Mouse (Mus musculus) left cerebral cortex, postnatal 36 days (tissue): Measurements from ENCODE around the gene Pld1. TPM values are rescaled to one million over a fixed set of nuclear protein-coding genes. Genes with fewer than 3 reads are reported as not detected.

Experiments
- DNase-seq, 2 experiments: peaks; one replicate each; pipeline ENCODE4 v3.0.0; 2021 to 2022; ENCODE audit warnings: low spot score in 2 of 2, mixed read lengths in 1 of 2
- intact Hi-C: fragments of 180-260 bp; cut with DNase I; formaldehyde crosslinking; loops from one replicate; pipeline ENCODE4 v1.15.1; 2025
- total RNA-seq, 2 experiments: library from RNA; stranded (reverse); gene quantifications; 2 replicates each; pipeline ENCODE4 v1.2.3; 2021

Gene Pld1
- total RNA-seq: 10 to 100 TPM in 1 of 2 experiments, 1 to 10 TPM in 1; 6.9 to 13.7 TPM

DNA sequence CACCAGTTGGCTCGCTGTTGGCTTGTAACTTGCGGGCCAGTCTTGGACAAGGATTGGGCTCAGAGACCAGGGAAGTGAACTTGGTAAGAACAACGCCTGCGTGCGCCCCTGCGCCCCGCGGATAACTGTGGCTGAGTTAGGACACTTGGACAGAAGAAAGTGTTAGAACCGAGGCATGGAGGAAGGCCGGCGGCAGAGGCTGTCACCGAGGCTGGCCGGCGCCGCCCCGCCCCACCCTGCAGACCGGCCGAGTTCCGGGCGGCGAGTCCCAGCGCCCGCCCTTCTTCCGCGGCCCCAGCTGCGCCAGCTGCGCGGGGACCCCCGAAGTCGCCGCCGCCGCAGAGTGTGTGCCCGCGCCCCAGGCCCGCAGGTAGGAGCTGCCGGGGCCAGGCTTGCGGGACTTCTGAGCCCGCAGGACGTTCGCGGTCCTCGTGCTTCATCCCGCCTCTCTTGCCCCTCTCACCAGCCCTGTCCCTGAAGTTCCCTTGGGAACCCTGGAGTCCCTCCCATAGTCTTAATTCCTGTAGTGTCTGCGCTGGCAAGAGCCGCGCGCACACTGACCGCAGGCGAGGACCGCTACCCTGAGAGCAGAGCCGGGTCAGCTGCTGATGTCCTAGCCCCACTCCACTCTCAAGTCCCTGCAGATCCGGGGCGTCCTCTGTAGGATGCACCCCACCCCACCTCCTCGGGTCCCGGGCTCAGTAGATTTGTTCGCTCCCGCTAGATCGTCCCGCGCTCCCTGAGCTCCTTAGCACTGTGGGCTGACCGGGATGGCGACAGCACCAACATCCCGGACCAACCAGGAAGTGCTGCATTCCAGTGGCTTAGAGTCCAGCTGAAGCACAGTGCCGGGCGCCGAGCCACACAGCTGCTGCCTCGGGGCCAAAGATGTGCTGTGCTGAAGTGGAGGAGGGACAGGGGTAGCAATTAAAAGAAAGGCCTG, at the start of gene Pld1:
Gene Pld1, plus strand, starts transcription at position 315 of the 943 bp plus-strand sequence.
- intact Hi-C loops: no loop called here
- DNase-seq: peak; percentile 48 to 56

DNA sequence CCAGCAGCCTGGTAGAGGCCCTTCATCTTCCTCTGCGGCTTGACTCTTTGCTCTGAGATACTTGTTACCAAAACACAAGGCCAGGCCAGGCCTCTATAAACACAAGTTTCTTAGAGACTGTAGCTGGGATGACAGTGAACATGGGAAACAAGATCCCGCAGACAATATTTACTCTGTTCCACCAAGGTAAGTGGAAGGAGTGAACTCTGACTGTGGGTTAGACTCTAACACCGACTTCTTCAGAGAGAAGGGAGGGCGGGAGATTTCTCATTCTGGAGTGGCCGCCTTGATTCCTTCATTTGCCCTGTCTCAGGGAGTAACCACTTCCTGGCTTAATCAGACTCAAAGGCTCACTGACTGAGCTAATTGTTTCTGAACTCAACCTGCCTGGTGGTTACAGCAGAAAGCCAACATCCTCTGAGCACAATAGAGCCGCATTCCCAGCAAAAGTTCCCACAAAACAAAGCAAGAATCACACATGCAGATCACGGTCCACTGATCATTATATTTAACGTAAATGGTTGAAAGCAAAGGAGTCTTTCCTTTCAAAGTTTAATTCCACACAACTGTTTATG, 42.1 kb upstream of the Pld1 start, which contains the start of gene Tmem212:
Gene Tmem212, minus strand, starts transcription at position 51 of the 575 bp plus-strand sequence.
- intact Hi-C loops: no loop called here
- no peak for DNase-seq

DNA sequence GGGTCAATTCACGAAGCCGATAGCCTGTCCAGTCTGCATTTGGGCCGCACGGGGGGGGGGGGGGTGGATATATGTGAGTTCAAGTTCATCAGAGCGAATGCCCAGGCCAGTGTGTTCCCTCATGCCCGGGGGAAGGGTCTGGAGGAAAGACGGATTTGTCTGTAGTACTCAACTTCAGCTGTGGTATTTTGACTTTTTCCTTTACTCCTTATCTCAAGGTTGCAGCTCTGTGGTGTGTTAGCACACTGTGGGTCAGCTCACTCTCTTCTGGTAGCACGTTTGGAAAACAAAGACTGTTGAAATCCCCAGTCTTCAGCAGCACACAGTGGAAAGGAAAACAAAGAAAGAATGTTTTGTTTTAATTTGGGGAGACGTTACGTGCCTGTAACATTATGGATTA, 40.3 kb upstream of the Pld1 start:
- DNase-seq: no peak
- intact Hi-C loops: no loop called here

DNA sequence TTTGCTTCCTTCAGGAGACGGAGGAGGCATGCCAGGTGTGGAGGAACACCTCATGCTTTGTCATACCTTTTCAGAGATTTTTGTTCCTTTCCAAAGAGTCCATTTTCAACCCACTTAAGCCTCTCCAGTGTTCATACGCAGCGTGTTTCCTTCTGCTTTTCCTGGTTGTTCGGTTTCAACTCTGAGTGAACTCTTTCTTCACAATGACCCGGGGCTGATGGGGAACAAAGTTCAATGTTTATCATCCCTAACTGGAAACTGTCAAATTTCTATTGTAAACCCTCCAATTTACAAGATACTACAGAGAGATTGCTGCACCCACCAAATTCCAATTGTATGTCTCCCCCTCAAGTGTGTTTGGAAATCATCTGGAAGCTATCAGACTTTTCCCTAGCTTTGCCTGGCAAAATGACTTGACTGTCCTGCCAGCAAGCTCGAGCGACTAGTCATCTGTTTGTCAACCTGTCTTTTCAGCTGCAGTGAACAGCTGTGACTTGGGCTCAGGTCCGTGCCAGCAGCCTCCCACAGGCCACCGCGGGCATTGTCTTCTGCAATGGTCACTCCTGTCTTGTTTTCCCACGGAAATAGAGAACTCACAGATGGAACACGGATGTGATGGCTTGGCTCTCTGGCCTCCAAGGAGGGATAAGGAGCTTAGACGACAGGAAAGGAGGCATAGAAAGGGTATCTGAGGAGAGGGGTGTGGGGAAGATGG, 39.3 kb upstream of the Pld1 start:
- intact Hi-C loops: no loop called here
- DNase-seq: no peak

DNA sequence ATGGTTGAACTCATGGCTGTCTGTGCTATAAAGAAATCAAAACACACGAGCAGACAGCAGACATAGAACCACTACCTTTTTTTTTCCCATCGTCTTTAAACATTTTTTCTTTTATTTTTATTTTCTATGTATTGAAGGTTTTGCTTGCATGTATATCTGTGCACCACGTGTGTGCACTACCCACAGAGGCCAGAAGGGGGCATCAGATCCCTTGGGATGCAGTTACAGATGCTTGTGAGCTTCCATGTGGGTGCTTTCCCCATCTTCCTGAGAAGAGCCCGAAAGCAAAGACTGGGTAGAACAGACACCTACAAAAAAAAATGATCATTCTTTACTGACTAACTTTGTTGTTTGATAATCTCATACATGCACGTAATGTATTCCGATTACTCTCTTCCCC, 36.6 kb upstream of the Pld1 start:
- intact Hi-C loops: no loop called here
- DNase-seq: no peak

DNA sequence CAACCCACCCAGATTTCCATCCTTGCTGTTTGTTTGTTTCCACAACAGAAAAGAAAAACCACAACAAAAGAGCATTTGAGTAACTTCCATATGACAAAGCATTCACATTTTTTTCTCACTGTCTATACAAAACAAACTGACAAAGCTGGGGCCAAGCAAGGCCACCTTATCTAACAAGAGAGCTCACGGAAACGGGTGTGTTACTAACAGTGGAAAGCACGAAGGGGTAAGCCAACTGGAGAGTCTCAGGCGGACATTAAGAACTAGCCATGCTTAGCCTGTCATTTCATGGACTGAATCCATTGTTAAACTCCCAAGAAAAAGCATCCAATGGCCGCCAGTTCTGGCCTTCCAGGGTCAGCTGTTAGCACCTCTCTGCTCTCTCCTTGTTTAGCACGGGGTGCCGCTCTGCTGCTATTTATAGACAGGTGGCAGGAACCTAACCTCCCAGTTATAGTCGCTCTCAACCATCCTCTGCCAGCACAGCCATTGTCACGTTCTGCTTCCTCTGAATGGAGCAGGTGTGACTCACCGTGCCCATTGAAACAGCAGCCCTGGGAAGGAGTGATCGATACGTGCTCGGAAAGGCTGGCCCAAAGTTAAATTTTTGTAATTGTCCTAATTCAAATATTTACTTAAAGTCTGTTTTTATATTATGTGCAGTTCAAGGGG, 33.7 kb upstream of the Pld1 start:
- intact Hi-C loops: no loop called here

DNA sequence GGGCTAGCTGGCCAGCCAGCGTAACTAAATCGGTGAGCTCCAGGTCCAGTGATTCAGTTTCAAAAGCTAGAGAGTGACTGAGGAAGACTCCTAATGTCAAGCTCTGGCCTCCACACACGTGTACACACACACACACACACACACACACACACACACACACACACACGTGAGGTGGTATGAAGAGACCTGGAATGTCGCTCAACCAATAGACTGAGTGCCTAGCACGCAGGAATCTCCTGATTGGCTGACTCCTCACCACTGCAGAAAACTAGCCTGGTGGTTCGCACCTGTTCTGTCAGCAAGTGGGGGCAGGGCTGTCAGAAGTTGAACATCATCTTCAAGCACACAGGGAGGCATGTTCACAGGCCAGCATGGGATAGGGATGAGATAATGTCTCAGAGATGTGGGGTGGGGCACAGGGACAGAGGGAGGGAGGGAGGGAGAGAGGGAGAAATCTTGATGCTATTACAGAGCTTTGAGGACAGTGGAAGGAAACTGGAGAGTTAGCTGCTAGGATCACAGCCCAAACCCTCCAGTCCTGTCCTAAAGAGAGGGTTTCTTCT, 31.8 kb upstream of the Pld1 start:
- intact Hi-C loops: no loop called here
- DNase-seq: no peak

More for the DNA sequence above, 33.7 kb upstream of the Pld1 start:
- DNase-seq: no peak

DNA sequence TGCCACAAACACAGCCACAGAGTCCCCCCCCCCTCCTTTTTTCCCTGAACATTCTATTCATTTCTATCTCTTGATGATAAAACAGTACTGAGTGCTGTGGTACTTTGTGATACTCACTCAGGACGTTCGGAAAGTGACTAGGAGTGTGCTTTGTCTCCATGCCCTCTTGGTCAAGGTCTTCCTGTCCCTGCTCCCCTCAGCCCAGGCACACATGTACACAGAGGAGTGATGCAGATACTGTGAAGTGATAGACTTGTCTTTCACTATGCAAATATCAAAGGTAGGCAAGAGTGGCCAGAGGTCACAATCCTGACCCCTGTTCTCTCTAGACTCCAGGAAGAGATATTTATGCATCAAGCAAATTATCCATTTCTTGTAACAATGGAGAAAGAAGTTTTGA, 31.2 kb upstream of the Pld1 start:
- intact Hi-C loops: no loop called here
- DNase-seq: no peak

DNA sequence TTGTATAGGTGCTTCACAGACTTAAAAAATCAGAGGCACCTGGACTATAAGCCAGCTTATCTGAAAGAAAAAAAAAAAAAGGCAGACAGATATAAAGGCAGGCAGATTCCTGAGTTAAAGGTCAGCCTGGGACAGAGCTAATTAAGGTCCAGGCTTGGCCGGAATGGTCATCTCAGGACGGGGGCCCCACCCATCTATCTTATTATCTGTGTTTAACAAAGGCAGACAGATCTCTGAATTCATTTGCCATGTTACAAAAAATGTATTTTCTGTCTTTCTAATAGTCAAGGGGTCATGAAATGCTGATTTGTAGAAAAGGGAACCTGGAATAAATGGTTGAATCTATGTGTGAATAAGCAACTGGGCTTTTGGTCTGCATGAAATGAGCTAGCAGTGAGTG, 30.2 kb upstream of the Pld1 start:
- DNase-seq: no peak
- intact Hi-C loops: no loop called here

DNA sequence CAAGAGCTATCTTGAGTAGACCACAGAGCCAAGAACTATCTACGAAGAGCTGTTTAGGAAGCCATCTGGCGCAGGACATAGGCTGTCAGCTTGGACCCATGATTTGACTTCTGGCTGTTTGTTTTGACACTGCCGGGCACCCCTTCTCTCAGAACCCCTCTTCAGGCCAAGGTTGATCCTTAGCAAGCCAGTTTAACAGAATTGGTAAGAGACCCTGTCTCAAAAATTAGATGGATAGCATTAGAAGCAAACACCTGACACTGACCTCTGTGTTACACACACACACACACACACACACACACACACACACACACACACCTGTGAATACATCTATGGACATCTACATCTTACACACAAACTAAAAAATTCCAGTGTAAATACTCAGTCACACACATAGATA, 29.5 kb upstream of the Pld1 start:
- no peak for DNase-seq
- intact Hi-C loops: no loop called here

DNA sequence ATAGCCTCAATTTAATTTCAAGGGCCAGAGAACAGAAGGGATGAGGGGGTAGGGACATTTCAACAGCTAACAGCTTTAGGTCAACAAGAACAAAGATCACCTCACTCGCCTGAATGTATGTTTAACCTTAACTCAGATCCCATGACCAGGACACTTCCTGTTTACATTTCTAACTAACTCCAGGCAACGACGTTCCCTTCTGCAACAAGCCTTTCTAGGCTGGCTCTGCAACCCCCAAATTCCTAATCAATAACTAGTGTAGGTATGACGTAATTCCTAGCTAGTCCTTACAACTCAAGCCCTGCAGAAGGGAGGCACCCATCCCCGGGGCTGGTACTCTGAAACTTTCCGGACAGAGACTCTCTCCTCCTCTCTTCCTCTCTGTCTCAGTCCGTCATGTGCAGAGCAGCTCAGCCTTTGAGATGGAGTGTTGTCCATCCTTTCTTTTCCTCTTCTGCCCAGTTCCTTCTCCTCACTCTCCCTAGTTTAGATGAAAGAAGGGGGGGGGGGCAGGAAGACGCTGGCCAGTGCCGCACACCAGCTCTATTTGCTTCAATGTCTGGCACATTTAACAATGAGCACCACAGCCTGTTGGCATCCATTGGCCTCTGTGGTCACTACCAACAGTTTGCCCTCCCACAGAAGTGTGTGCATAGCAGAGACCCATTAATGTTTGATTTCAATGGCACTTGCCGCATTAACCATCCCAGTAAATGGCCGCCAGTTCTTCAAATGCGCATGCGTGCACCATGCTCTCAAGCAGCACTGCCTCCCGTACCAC, 19.6 kb upstream of the Pld1 start:
- intact Hi-C loops: no loop called here
- DNase-seq: no peak

DNA sequence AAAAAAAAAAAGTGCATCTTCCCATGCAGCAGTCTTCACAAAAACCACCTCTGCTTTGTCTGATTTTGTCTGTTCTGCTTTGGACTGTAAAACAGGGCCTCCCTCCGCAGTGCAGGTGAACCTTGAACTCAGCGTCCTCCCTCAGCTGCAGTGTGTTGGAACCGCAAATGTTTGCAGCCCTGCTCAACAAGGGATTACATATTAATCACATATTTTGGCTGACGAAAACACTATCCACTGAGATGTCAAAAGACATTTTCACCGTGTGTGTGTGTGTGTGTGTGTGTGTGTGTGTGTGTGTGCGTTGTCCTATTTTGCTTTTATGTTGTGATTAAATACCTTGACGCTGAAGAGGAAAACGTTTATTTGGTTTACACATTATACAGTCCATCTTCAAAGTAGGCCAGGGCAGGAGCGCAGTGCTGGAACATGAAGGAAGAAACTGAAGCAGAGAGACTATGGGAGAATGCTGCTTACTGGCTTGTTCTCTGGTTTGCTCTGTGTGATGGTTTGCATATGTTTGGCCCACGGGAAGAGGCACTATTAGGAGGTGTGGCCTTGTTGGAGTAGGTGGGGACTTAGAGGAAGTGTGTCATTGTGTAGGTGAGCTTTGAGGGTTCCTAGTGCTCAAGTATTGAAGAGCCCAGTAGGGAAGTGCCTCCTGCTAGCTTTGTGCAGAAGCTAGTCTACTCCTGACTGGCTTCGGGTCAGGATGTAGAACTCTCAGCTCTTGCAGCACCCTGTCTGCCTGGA, 17.1 kb upstream of the Pld1 start:
- DNase-seq: no peak
- intact Hi-C loops: no loop called here

DNA sequence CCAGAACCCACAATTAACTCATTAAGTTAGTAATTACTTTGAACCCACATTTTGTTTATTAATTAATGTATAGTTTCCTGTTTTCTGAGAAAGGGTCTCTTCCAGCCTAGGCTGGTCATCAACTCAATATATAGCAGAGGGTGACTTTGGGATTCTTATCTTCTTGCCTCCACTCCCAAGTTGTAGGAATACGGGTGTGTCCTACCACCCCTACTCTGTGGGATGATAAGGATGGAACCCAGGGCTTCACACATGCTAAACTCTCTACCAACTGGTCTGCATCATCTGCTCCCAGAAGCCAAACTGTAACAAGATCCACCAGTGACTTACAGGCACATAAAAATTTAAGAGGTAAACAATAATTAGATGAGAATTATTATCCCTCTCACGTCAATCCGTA, 14.5 kb upstream of the Pld1 start:
- no peak for DNase-seq
- intact Hi-C loops: no loop called here

DNA sequence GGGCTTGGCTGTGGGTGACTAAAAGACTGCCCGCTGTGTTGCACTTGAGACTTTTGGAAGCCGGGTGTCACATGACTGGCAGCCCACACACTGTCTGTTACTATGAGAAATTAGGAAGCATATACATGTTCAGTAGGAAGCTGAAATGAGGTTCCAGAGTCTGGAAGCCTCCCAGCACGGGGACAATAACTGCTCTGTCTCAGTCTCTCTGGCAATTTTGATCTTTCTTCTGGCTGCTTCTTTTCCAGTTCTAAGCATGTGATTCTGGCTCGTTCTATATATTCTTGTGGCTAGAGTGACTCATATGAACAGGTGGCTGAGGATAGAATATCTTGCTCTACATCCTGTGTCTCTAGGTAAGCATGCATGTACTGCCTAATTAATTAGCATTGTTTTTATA, 9.3 kb upstream of the Pld1 start:
- DNase-seq: peak; percentile 25 to 34
- intact Hi-C loops: no loop called here

DNA sequence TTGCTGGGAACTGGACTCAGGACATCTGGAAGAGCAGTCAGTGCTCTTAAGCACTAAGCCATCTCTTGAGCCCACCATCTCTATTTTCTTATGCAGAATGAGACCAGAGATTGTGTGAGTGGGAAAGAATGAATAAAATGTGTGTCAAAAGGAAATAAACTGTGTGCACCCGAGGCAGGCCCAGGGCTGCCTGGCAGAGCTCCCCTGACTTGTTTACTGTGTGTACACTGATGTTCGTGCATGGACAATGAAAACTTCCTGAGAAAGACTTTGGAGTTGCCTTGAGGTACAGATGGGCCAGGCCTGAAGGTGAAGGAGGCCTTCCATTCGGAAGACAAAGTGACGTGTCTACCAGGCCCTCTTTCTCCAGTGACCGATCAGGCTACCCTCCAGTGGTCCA, 6.1 kb upstream of the Pld1 start:
- intact Hi-C loops: no loop called here

DNA sequence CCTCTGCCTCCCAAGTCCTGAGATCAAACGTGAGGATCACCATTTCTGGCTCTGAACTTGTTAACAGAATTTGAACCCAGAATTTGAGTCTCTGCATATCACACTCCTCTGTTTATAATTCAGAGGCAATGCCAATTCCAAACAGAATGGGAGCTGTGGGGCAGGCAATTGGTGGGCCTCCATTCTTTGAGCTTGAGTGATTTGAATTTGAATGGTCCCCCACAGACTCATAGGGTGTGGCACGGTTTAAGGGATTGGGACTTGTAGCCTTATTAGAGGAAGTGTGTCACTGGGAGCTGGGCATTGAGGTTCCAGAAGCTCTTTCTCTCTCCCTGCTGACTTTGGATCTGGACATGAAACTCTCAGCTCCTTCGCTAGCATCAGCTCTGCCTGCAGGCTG, 2.9 kb upstream of the Pld1 start:
- DNase-seq: no peak
- intact Hi-C loops: no loop called here

More for the DNA sequence above, 6.1 kb upstream of the Pld1 start:
- no peak for DNase-seq

DNA sequence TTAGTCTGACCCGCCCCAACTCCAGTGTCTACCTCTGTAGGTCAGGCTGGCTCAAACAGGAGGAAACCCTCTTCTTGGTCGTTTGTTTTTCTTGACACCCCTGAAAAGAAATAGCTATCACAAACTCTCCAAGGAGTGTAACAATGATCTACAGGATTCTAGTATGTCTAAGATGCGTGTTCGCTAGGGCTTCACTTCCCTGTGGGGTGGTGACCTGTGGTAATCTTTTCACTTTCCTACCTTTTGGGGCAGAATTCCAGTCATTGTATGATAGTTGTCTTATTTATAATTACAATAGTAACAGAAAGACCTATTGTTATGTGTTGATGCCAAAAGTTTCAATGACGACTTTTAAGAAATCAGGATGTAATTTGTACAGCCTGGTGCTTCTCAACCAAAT, 1.8 kb upstream of the Pld1 start:
- DNase-seq: no peak
- intact Hi-C loops: no loop called here
